Mouse (Mus musculus) spleen, adult 2 months (tissue): ENCODE measurements at regions not wholly inside any gene's neighbourhood (a gene's known extent, or its start where the extent isn't known, plus 50 kb on each side); places are given as distances from the start of the nearest gene placed in this dataset.

Experiments used
- DNase-seq, 2 experiments: peaks; one replicate each; pipeline versions ENCODE4 v3.0.0 to v3.0.0-alpha.2; 2012 to 2021; ENCODE audit warnings: low spot score in 2 of 2, low read depth in 1 of 2
- H3K27ac ChIP-seq: fragments of 200-500 bp; 2 replicates; pipeline ENCODE4 v1.5.1; 2012; ENCODE audit warnings: low read length, inconsistent platforms; ENCODE audit not compliant: insufficient read depth
- H3K27me3 ChIP-seq: fragments of 200-500 bp; 2 replicates; pipeline ENCODE4 v1.6.1; 2012; ENCODE audit warnings: mild to moderate bottlenecking, moderate library complexity, low read length, inconsistent platforms; ENCODE audit not compliant: control insufficient read depth, insufficient read depth
- H3K36me3 ChIP-seq: fragments of 200-500 bp; 2 replicates; pipeline ENCODE4 v1.6.1; 2012; ENCODE audit warnings: mild to moderate bottlenecking, low read length, inconsistent platforms; ENCODE audit not compliant: control insufficient read depth, insufficient read depth
- H3K4me1 ChIP-seq: fragments of 200-500 bp; 2 replicates; pipeline ENCODE4 v1.6.1; 2011; ENCODE audit warnings: inconsistent platforms; ENCODE audit not compliant: control insufficient read depth, insufficient read depth, insufficient read length
- H3K4me3 ChIP-seq: fragments of 200-500 bp; 2 replicates; pipeline ENCODE4 v1.5.1; 2011; ENCODE audit warnings: mild to moderate bottlenecking, inconsistent platforms; ENCODE audit not compliant: insufficient read depth, insufficient read length; ENCODE audit errors: extremely low read depth
- CTCF ChIP-seq: fragments of 200-500 bp; IDR thresholded peaks from 2 replicates; pipeline ENCODE4 v1.5.1; 2011; ENCODE audit warnings: mild to moderate bottlenecking, inconsistent platforms; ENCODE audit not compliant: insufficient read depth, insufficient read length, insufficient replicate concordance; ENCODE audit errors: extremely low read depth
- POLR2A ChIP-seq: fragments of 200-500 bp; IDR thresholded peaks from 2 replicates; pipeline ENCODE4 v1.6.1; 2011; ENCODE audit warnings: low read depth, low read length, inconsistent platforms
- WGBS: fragments of 180-500 bp; shearing (Covaris S2); methylation state at CpG from one replicate; pipeline ENCODE4 v1.1.7; 2018; 5-methylcytosine and 5-hydroxymethylcytosine counted together

- TF ChIP-seq CTCF = no peak
- no peak for TF ChIP-seq POLR2A
- Histone ChIP-seq H3K4me1 (no peaks in the 10 kb centered on the region), H3K36me3 (no peaks in the 10 kb centered on the region), H3K4me3 (no peak overlapping the region), H3K27me3 (no peaks in the 10 kb centered on the region), H3K27ac (no peak overlapping the region)
- DNase-seq = no peak
- 81% methylated on average over 4 of the region's 4 CpGs for WGBS
Observed at GRCm38 (mm10) chr10:25788004-25788403, 251.9 kb upstream of the Smlr1 start.

GRCm38 (mm10) chr10:25783861-25784260 is 247.8 kb upstream of the Smlr1 start:
- Histone ChIP-seq H3K27me3 (no peaks in the 10 kb centered on the region), H3K4me1 (no peaks in the 10 kb centered on the region), H3K27ac (no peak overlapping the region), H3K4me3 (no peak overlapping the region), H3K36me3 (no peaks in the 10 kb centered on the region)
- no peak for TF ChIP-seq POLR2A
- no peak for TF ChIP-seq CTCF
- 83% methylated on average over 3 of the region's 3 CpGs for WGBS
- DNase-seq = no peak

GRCm38 (mm10) chr10:25779476-25779875 is 243.4 kb upstream of the Smlr1 start:
- Histone ChIP-seq H3K27me3 (no peaks in the 10 kb centered on the region), H3K4me1 (no peaks in the 10 kb centered on the region), H3K4me3 (no peak overlapping the region), H3K36me3 (no peaks in the 10 kb centered on the region), H3K27ac (no peak overlapping the region)
- WGBS = 95% methylated on average over 4 of the region's 4 CpGs
- TF ChIP-seq POLR2A (no peak), CTCF (no peak)
- DNase-seq = no peak

- 81% methylated on average over 2 of the region's 2 CpGs for WGBS
- Histone ChIP-seq H3K36me3 (no peaks in the 10 kb centered on the region), H3K4me3 (no peak overlapping the region), H3K27ac (no peak overlapping the region), H3K27me3 (no peaks in the 10 kb centered on the region), H3K4me1 (no peaks in the 10 kb centered on the region)
- TF ChIP-seq CTCF (no peak), POLR2A (no peak)
- DNase-seq = no peak
Observed at GRCm38 (mm10) chr10:25777717-25778116, 241.7 kb upstream of the Smlr1 start.

- no peak overlapping the region for H3K27ac ChIP-seq
- H3K4me1 ChIP-seq = no peaks in the 10 kb centered on the region
- no peak for DNase-seq
- no peaks in the 10 kb centered on the region for H3K27me3 ChIP-seq
- TF ChIP-seq POLR2A (no peak), CTCF (no peak)
- WGBS = 92% methylated on average over 11 of the region's 11 CpGs
- H3K36me3 ChIP-seq = no peaks in the 10 kb centered on the region
- H3K4me3 ChIP-seq = no peak overlapping the region
Observed at GRCm38 (mm10) chr10:25776697-25777096, 240.6 kb upstream of the Smlr1 start.

- no peak overlapping the region for H3K27ac ChIP-seq
- H3K27me3 ChIP-seq = no peaks in the 10 kb centered on the region
- no peaks in the 10 kb centered on the region for H3K36me3 ChIP-seq
- DNase-seq = no peak
- TF ChIP-seq POLR2A (no peak), CTCF (no peak)
- no peaks in the 10 kb centered on the region for H3K4me1 ChIP-seq
- H3K4me3 ChIP-seq = no peak overlapping the region
Observed at GRCm38 (mm10) chr10:25770051-25770450, 234.0 kb upstream of the Smlr1 start.

GRCm38 (mm10) chr10:25768456-25768855 is 232.4 kb upstream of the Smlr1 start:
- DNase-seq = no peak
- Histone ChIP-seq H3K4me3 (no peak overlapping the region), H3K27ac (no peak overlapping the region), H3K27me3 (no peaks in the 10 kb centered on the region), H3K4me1 (no peaks in the 10 kb centered on the region), H3K36me3 (no peaks in the 10 kb centered on the region)
- 84% methylated on average over 5 of the region's 5 CpGs for WGBS
- TF ChIP-seq CTCF = no peak
- TF ChIP-seq POLR2A = no peak
